Mouse (Mus musculus): ENCODE measurements around the gene Cacna1c.

DNA sequence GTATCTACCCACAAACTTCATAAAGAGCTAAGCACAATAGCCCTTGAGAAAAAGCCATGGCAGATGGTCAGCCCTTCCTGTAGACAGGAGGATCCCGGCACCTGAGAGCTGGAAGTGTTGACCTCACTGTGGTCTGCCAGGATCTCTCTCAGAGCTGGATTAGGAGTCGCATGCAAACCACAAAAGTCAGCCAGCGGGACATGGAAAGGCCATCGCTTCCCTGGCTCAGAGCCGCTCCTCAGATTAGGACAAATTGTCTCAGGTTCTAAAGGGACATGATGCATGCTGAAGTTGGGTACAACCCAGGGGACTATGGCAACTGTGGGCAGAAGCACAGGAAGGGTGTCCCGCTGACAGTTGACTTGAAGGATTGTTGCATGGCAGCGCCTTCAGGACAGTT lies 490.4 kb downstream of the Cacna1c start:
- TF ChIP-seq CTCF (IDR thresholded peaks at IDR 0.05; ENCODE audit: low read depth) (no peak), EP300 (optimal IDR thresholded peaks at IDR 0.05) (no peak)
